Comparison of ENCODE assay signal across 8 mouse cellular contexts in the genomic region with DNA sequence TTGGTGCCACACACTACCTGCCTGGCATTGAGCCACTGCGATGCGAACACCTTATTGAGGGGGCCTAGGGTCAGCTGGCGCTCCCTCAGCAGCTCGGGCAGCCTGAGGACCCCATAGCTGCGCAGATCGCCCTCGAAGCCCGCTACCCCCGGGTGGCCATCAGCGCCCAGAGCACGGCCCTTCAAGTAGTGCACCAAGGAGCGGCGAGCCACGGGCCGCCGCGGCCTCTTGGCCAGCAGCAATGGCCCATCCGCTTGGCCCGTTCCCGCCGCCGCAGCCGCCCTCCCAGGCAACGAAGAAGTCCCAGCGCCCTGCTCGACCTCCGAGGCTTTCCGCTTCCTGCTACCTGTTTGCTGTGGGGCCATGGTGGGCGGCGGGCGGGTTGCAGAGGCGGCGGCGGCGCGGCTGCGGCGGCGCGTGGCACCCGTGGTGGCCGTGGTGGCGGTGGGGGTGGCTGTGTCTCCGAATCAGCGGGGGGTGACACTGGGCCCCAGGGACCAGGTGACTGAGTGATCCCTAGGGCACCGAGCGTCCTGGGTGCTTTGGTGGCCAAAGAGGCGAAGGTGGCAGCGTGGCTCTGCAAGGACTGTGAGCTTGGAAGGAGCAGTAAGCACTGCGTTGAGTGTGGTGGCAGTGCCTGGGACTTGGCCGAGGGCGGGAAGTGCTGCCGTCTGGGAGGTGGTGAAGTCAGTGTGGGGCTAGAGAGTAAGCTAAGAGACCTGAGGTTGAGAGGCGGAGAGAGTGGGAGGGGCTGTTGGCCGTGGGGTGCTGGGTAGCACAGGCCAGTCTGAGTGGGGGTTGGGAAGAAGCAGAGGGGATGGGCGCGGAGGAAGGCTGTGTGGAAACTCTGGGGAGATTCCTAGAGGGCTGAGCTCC. TPM values are rescaled to one million over a fixed set of nuclear protein-coding genes. Genes with fewer than 3 reads are reported as not detected.
DNase-seq lines count a peak whose midpoint lies in the region; ATAC-seq and TF ChIP-seq lines count a peak whose summit lies in the region.

A gene (minus strand): TSS at position 697 of the 876 bp plus-strand sequence.

- no peak for TF ChIP-seq CTCF in lung, embryonic 14.5 days (IDR thresholded peaks at IDR 0.05; ENCODE audit: low read depth)
- no peak for TF ChIP-seq CTCF in lung, adult 2 months (IDR thresholded peaks at IDR 0.05; ENCODE audit: insufficient read depth, low read length)
- no peak for TF ChIP-seq CTCF in heart, postnatal 0 days (IDR thresholded peaks at IDR 0.05; ENCODE audit: low read depth)

- peak; percentile 60 for DNase-seq in lung, embryonic 14.5 days
- DNase-seq in lung, adult 2 months: no peak
- peak; percentile 54 for DNase-seq in embryo, embryonic 11 days
- DNase-seq in heart, postnatal 0 days (ENCODE audit: low spot score): peak; percentile 6
- DNase-seq in left cerebral cortex, postnatal 4 days: peak; percentile 20
- DNase-seq in c-Kit-positive CD71-positive TER-119-positive erythroid progenitor cells, embryonic 14.5 days (ENCODE audit: low spot score): no peak

- H3K27me3 ChIP-seq in lung, embryonic 14.5 days (ENCODE audit: insufficient read depth, low read length): no peaks in the 10 kb centered on the region
- no peaks in the 10 kb centered on the region for H3K27me3 ChIP-seq in heart, postnatal 0 days (ENCODE audit: control insufficient read depth, insufficient read depth, low read length)
- no peaks in the 10 kb centered on the region for H3K27me3 ChIP-seq in midbrain, embryonic 16.5 days (ENCODE audit: control insufficient read depth, insufficient read depth, low read depth, low read length)

- intact Hi-C loops in left cerebral cortex, postnatal 4 days (cut with DNase I): no loop called here

- H3K4me3 ChIP-seq in lung, embryonic 14.5 days (ENCODE audit: low read depth, low read length): peak within 1 kb of the TSS; percentile 42
- no peak within 1 kb of the TSS for H3K4me3 ChIP-seq in lung, adult 2 months (replicated peaks; ENCODE audit: extremely low read depth, low read depth, low read length)
- peak within 1 kb of the TSS; percentile 50 for H3K4me3 ChIP-seq in heart, postnatal 0 days (ENCODE audit: low read depth, low read length)
- peak within 1 kb of the TSS; percentile 55 for H3K4me3 ChIP-seq in midbrain, embryonic 16.5 days (ENCODE audit: low read depth, low read length)

- H3K9ac ChIP-seq in lung, embryonic 14.5 days: peak within 1 kb of the TSS; percentile 53
- no peak within 1 kb of the TSS for H3K9ac ChIP-seq in heart, postnatal 0 days (replicated peaks; ENCODE audit: low read depth, low read length)
- H3K9ac ChIP-seq in midbrain, embryonic 16.5 days (ENCODE audit: low read depth, low read length): peak within 1 kb of the TSS; percentile 72

- peak within 1 kb of the TSS; percentile 64 for H3K4me2 ChIP-seq in lung, embryonic 14.5 days
- H3K4me2 ChIP-seq in heart, postnatal 0 days (ENCODE audit: low read depth, low read length): peak within 1 kb of the TSS; percentile 82
- peak within 1 kb of the TSS; percentile 63 for H3K4me2 ChIP-seq in midbrain, embryonic 16.5 days (ENCODE audit: low read length)

- TF ChIP-seq POLR2A in lung, adult 2 months (IDR thresholded peaks at IDR 0.05; ENCODE audit: borderline replicate concordance, extremely low read depth, low read depth, low read length): no peak

- WGBS in lung, embryonic 14.5 days: 15% methylated on average over 45 of the region's 57 CpGs
- 29% methylated on average over 57 of the region's 57 CpGs for WGBS in lung, adult 2 months
- 19% methylated on average over 51 of the region's 57 CpGs for WGBS in heart, postnatal 0 days
- 18% methylated on average over 41 of the region's 57 CpGs for whole genome bisulfite sequencing in midbrain, embryonic 16.5 days

- H3K36me3 ChIP-seq in lung, embryonic 14.5 days (ENCODE audit: insufficient read depth): no peaks in the 10 kb centered on the region
- no peaks in the 10 kb centered on the region for H3K36me3 ChIP-seq in heart, postnatal 0 days (replicated peaks; ENCODE audit: control insufficient read depth, insufficient read depth, low read length)
- H3K36me3 ChIP-seq in midbrain, embryonic 16.5 days (ENCODE audit: control insufficient read depth, insufficient read depth, low read length): no peaks in the 10 kb centered on the region

- H3K4me1 ChIP-seq in lung, embryonic 14.5 days (ENCODE audit: insufficient read depth): no peaks in the 10 kb centered on the region
- H3K4me1 ChIP-seq in lung, adult 2 months (ENCODE audit: control insufficient read depth, insufficient read depth, low read length): no peaks in the 10 kb centered on the region
- H3K4me1 ChIP-seq in heart, postnatal 0 days (ENCODE audit: control insufficient read depth, insufficient read depth): no peaks in the 10 kb centered on the region
- H3K4me1 ChIP-seq in midbrain, embryonic 16.5 days (ENCODE audit: control insufficient read depth, insufficient read depth, low read length): no peaks in the 10 kb centered on the region

- peak; percentile 99 for ATAC-seq in lung, embryonic 14.5 days (ENCODE audit: insufficient read depth)
- peak; percentile 55 for ATAC-seq in heart, postnatal 0 days (ENCODE audit: insufficient read depth, low read depth)
- ATAC-seq in midbrain, embryonic 16.5 days: peak; percentile 93
- ATAC-seq in inflammation-experienced regulatory T-cells, adult 6 months: no peak

- H3K27ac ChIP-seq in lung, embryonic 14.5 days (ENCODE audit: low read depth): no peak within 1 kb of the TSS
- H3K27ac ChIP-seq in heart, postnatal 0 days (ENCODE audit: low read depth): no peak within 1 kb of the TSS
- H3K27ac ChIP-seq in midbrain, embryonic 16.5 days (ENCODE audit: low read length): no peak within 1 kb of the TSS

- H3K9me3 ChIP-seq in lung, embryonic 14.5 days (ENCODE audit: low read depth, low read length): no peaks in the 10 kb centered on the region
- H3K9me3 ChIP-seq in heart, postnatal 0 days (replicated peaks; ENCODE audit: control insufficient read depth, low read length): no peaks in the 10 kb centered on the region
- no peaks in the 10 kb centered on the region for H3K9me3 ChIP-seq in midbrain, embryonic 16.5 days (replicated peaks; ENCODE audit: control insufficient read depth, low read length, poor library complexity, severe bottlenecking)

- TF ChIP-seq EP300 in heart, postnatal 0 days (IDR thresholded peaks at IDR 0.05; ENCODE audit: low read depth): no peak

RNA-seq across cellular contexts. Expression of the gene that starts here (rescaled TPM):
- polyA plus RNA-seq in lung, embryonic 14.5 days (2014; fragmentation: Nextera tagmentation; extraction: Ambion mirVana): 0.91 and 1.7 TPM in 2 replicates
- 0.04 and 0.09 TPM in 2 replicates for polyA plus RNA-seq in lung, adult 2 months (2012; rRNA removed)
- total RNA-seq in heart, postnatal 0 days (2014; rRNA removed; ENCODE audit: low replicate concordance): 0.08 and 0.27 TPM in 2 replicates
- polyA plus RNA-seq in heart, postnatal 0 days (2015; fragmentation: Nextera tagmentation; extraction: Ambion mirVana): 0.29 and 0.30 TPM in 2 replicates
- 1 to 10 TPM; 3.7 to 3.8 TPM for total RNA-seq in left cerebral cortex, postnatal 4 days (2021)
- polyA plus RNA-seq in midbrain, embryonic 16.5 days (2015; fragmentation: Nextera tagmentation; extraction: Ambion mirVana): 2.4 and 2.7 TPM in 2 replicates
- polyA plus RNA-seq in inflammation-experienced regulatory T-cells, adult 6 months (2017; shearing (Covaris generic)): not detected

Comparison
In these comparisons a context has a peak if more than half of its experiments do, and no peak if none do; other contexts are left out.
1. DNase-seq: peak in lung, embryonic 14.5 days (single experiment), embryo, embryonic 11 days (single experiment) and left cerebral cortex, postnatal 4 days (single experiment); none in lung, adult 2 months (single experiment) and c-Kit-positive CD71-positive TER-119-positive erythroid progenitor cells, embryonic 14.5 days (single experiment).
2. Peak in DNase-seq, ATAC-seq, H3K4me3 ChIP-seq and H3K4me2 ChIP-seq in heart, postnatal 0 days; RNA of the gene not detected or under 1 TPM.
3. Peak in every context shown above with its lines, with median percentiles within 50 percentile points of each other: H3K4me2 ChIP-seq.